Mouse (Mus musculus) midbrain, embryonic 16.5 days (tissue): ENCODE measurements at regions not wholly inside any gene's neighbourhood (a gene's known extent, or its start where the extent isn't known, plus 50 kb on each side); places are given as distances from the start of the nearest gene placed in this dataset.

Experiments
- ATAC-seq: fragments of 200-750 bp; cut with Nextera tagmentation; 2 replicates; pipeline ENCODE4 v1.8.0; 2017; ENCODE audit warnings: moderate TSS enrichment
- H3K27ac ChIP-seq: fragments of 300-500 bp; sonication (generic); 2 replicates; pipeline ENCODE4 v1.5.1; 2014; ENCODE audit warnings: mild to moderate bottlenecking, low read length, mixed read lengths
- H3K27me3 ChIP-seq: fragments of 300-500 bp; sonication (generic); 2 replicates; pipeline ENCODE4 v1.6.1; 2014; ENCODE audit warnings: low read depth, low read length, mixed read lengths; ENCODE audit not compliant: control insufficient read depth, insufficient read depth
- H3K36me3 ChIP-seq: fragments of 300-500 bp; sonication (generic); 2 replicates; pipeline ENCODE4 v1.6.1; 2014; ENCODE audit warnings: mild to moderate bottlenecking, low read length, moderate library complexity, mixed read lengths; ENCODE audit not compliant: control insufficient read depth, insufficient read depth
- H3K4me1 ChIP-seq: fragments of 300-500 bp; sonication (generic); 2 replicates; pipeline ENCODE4 v1.6.1; 2014; ENCODE audit warnings: mild to moderate bottlenecking, low read length, mixed read lengths; ENCODE audit not compliant: control insufficient read depth, insufficient read depth
- H3K4me2 ChIP-seq: fragments of 300-500 bp; sonication (generic); 2 replicates; pipeline ENCODE4 v1.6.1; 2014; ENCODE audit warnings: mild to moderate bottlenecking, low read length, mixed read lengths
- H3K4me3 ChIP-seq: fragments of 300-500 bp; sonication (generic); 2 replicates; pipeline ENCODE4 v1.5.1; 2014; ENCODE audit warnings: low read depth, mild to moderate bottlenecking, low read length, moderate library complexity, mixed read lengths
- H3K9ac ChIP-seq: fragments of 300-500 bp; sonication (generic); 2 replicates; pipeline ENCODE4 v1.6.1; 2014; ENCODE audit warnings: low read depth, low read length, mixed read lengths
- H3K9me3 ChIP-seq: fragments of 300-500 bp; sonication (generic); replicated peaks from 2 replicates; pipeline ENCODE4 v1.6.1; 2014; ENCODE audit warnings: mild to moderate bottlenecking, low read length, mixed read lengths; ENCODE audit not compliant: control insufficient read depth, poor library complexity, severe bottlenecking
- WGBS: fragments of 180-500 bp; shearing (Covaris S2); extraction: QIAGEN DNeasy Blood & Tissue Kit; methylation state at CpG from one replicate; pipeline ENCODE4 v1.1.7; 2014; 5-methylcytosine and 5-hydroxymethylcytosine counted together

DNA sequence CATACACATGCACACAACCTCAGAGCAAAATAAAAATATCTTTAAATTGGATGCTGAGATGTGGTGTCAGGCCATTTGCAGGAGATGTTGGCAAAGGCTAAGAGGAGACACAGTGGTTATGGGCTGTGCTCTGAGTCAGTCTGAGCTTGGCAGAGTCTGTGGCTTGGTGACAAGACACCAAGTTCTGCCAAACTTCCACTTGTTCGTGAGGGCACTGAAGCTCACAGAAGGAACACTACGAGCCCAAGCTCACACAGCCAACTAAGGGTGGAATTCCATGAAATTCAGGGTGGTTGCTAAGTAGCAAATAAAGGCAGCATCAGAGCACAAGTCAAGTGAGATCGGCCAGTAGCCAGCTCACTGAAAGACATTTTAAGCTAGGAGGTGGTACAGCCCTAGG is 396.8 kb downstream of the Insc start:
- H3K4me1 ChIP-seq, result no peaks in the 10 kb centered on the region
- H3K4me2 ChIP-seq, result no peak overlapping the region
- no peaks in the 10 kb centered on the region for H3K9me3 ChIP-seq
- no peak overlapping the region for H3K9ac ChIP-seq
- no peak for ATAC-seq
- H3K27me3 ChIP-seq, result no peaks in the 10 kb centered on the region
- 36% methylated on average over 3 of the region's 3 CpGs for WGBS
- no peak overlapping the region for H3K4me3 ChIP-seq
- H3K36me3 ChIP-seq, result no peaks in the 10 kb centered on the region
- no peak overlapping the region for H3K27ac ChIP-seq

DNA sequence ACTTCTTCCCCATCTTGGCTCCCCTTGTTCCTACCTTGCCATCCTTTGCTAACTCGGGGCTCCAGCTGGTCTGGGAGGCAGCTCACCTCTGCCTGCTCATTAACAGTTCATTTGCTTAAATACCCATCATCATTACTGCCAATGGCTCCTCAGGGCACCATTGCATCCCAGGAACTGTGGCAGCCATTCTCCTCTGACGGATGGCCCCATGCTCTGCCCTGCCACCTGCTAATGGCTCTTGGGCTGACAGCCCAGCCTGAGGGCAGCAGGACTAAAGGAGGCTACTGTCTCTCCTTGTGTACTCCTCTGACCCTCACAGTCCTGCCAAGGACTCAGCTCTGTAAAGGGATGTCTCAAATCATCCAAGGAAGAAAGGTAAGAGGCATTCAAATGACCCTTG is 398.7 kb downstream of the Insc start:
- WGBS, result 79% methylated on average over 2 of the region's 2 CpGs
- Histone ChIP-seq H3K9ac (no peak overlapping the region), H3K36me3 (no peaks in the 10 kb centered on the region), H3K4me2 (no peak overlapping the region), H3K4me1 (no peaks in the 10 kb centered on the region), H3K9me3 (no peaks in the 10 kb centered on the region), H3K27me3 (no peaks in the 10 kb centered on the region), H3K27ac (no peak overlapping the region), H3K4me3 (no peak overlapping the region)
- no peak for ATAC-seq

DNA sequence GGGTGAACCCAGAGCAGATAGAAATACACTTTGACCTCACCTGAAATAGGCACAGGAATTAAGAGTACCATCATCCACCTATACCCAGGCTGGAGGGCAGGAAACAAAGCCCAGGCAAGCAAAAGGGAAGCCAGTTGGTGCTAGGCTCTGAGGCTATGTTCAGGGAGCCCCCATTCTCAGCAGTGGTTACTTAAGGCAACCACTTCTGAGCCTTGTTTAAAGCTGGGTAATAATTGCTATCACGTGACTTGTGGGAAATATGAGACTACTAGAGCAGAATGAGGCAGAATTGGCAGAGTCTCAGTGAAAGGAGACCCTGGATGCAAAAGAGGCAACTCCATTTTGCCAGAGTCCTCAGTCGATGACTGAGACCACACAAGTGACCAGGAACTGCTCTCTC is 401.5 kb downstream of the Insc start:
- no peaks in the 10 kb centered on the region for H3K36me3 ChIP-seq
- H3K27ac ChIP-seq, result no peak overlapping the region
- H3K9ac ChIP-seq, result no peak overlapping the region
- no peaks in the 10 kb centered on the region for H3K4me1 ChIP-seq
- no peak for ATAC-seq
- no peaks in the 10 kb centered on the region for H3K9me3 ChIP-seq
- no peaks in the 10 kb centered on the region for H3K27me3 ChIP-seq
- H3K4me3 ChIP-seq, result no peak overlapping the region
- H3K4me2 ChIP-seq, result no peak overlapping the region
- WGBS, result 78% methylated on average over 2 of the region's 2 CpGs

DNA sequence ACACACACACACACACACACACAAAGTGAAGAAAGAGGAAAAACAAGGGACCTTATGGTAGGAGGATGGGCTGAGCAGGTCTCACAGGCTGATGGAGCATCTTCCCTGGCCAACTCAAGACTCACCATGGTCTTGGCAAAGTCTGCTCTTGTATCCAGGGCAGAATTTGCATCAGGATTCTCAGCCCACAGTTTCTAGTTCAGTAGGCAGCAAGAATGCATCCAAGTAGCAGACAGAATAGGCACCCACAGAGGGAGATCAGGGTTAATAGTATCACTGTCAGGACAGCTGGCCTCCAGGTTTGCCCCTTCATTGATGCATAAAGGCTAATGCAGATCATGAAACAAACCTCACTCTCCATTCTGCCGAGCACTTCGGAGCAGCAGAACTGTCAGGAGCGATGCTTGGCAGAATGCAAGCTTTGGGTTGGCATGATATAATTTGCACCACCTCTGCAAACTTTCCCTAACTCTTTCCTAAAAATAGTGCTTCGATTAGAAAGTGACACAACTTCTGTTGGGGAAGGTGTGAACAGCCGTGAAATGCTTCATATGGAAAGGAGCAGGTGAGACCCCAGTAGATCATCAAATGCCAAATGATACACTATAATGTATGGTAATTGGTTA is 404.0 kb downstream of the Insc start:
- ATAC-seq, result no peak

DNA sequence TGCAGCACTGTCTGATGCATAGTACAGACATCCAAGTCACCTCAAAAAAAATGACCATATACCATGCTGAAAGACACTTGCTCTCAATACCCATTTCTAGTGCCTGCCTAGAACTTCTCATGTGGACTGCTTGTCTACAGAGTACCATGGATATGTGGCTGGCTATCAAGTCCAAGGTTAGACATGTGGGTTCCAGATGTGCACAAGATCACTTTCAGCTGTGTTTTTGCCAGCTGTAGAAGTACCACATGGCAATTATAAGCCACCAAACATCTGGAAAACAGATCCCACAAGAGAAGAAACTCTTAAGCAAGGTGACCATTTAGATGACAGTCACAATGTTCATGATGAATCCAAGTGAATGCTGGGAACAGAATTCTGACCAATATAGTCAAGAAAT is 409.8 kb downstream of the Insc start:
- no peak overlapping the region for H3K4me2 ChIP-seq
- no peaks in the 10 kb centered on the region for H3K4me1 ChIP-seq
- H3K9ac ChIP-seq, result no peak overlapping the region
- H3K27me3 ChIP-seq, result no peaks in the 10 kb centered on the region
- no peak overlapping the region for H3K27ac ChIP-seq
- H3K4me3 ChIP-seq, result no peak overlapping the region
- H3K36me3 ChIP-seq, result no peaks in the 10 kb centered on the region
- no peaks in the 10 kb centered on the region for H3K9me3 ChIP-seq
- no peak for ATAC-seq

More for the DNA sequence above, 404.0 kb downstream of the Insc start:
- Histone ChIP-seq H3K9me3 (no peaks in the 10 kb centered on the region), H3K36me3 (no peaks in the 10 kb centered on the region), H3K4me1 (no peaks in the 10 kb centered on the region), H3K9ac (no peak overlapping the region), H3K4me3 (no peak overlapping the region), H3K4me2 (no peak overlapping the region), H3K27me3 (no peaks in the 10 kb centered on the region), H3K27ac (no peak overlapping the region)
- 68% methylated on average over 5 of the region's 5 CpGs for WGBS

DNA sequence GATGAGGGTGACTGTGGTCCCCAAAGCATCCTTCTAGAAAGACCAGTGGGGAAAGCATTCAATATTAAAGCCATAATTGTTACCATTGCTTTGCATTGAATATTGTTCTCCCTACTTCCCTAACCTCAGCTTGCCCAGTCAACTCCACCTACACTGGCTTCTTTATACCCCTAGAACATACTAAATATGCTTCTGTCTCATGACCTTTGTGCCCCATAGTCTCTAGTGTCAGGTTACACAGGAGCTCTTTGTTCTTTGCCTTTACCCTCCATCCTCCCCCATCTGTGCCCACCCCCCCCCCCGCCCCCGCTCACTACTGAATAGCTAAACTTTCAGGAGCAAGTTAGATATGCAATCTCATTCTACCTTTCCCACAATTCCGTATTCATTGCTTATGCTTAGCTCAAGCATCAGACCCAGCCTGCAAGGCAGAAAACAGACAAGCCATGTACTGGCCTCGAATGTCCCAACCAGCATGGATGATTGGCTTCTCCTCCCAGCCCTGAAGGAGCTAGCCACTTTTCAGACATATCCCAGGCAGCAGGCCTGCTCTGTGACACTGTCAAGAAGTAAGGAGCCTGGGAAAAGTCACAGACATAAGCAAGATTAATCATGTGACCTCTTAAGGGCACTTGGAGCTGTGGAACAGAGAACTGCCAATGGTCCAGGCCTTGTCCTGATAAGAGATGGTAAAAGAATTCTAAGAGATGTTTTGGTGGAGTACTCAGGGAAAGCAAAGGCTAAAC is 410.4 kb downstream of the Insc start:
- Histone ChIP-seq H3K9me3 (no peaks in the 10 kb centered on the region), H3K4me3 (no peak overlapping the region), H3K4me1 (no peaks in the 10 kb centered on the region), H3K36me3 (no peaks in the 10 kb centered on the region), H3K9ac (no peak overlapping the region), H3K27me3 (no peaks in the 10 kb centered on the region), H3K27ac (no peak overlapping the region), H3K4me2 (no peak overlapping the region)
- ATAC-seq, result no peak
- 69% methylated on average over 4 of the region's 4 CpGs for WGBS

DNA sequence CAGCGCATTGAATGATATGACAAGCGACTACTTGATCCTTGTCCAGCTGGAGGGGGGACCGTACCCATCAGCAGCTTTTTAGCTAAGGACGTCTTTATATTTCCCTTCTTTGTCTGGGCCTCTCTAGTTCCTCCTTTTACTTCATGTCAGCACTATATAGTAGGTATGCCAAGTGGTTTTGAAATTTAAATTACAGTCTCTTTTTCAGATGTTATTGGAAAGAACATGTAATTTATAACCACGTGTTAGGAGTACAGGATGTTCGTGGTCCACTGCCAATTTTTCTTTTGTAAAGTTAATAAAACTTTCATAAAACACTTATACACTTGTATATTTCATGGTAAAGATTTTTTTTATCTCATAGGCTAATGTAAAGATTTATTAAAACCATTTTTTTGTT is 426.5 kb downstream of the Insc start:
- Histone ChIP-seq H3K27ac (no peak overlapping the region), H3K9ac (no peak overlapping the region), H3K4me2 (no peak overlapping the region), H3K36me3 (no peaks in the 10 kb centered on the region), H3K9me3 (0 out of 2 replicates have a peak, but pooled peaks cover 2% of the 10 kb centered on the region), H3K27me3 (no peaks in the 10 kb centered on the region), H3K4me1 (no peaks in the 10 kb centered on the region), H3K4me3 (no peak overlapping the region)
- no peak for ATAC-seq
- 60% methylated on average over 6 of the region's 6 CpGs for WGBS

DNA sequence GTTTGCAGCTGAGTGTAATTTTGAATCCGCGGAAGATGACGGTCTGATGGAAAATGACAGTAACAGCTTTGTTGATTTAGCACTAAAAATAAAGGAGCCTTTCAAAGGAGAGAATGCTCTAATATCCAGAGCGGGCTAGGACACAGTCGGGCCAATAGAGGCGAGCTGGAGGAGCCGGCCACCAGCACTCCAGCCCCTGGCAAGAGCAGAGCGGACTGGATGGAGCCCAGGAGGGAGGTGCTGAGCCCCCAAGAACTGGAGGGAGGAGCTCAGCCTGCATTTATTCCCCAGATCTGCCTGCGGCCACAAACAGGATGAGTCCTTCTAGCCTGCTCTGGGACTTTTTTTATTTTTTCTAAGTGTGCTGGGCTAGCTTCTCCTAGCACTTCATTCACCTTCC is 426.9 kb downstream of the Insc start:
- no peak overlapping the region for H3K4me2 ChIP-seq
- H3K4me1 ChIP-seq, result no peaks in the 10 kb centered on the region
- no peaks in the 10 kb centered on the region for H3K36me3 ChIP-seq
- H3K27me3 ChIP-seq, result no peaks in the 10 kb centered on the region
- ATAC-seq, result no peak
- WGBS, result 47% methylated on average over 9 of the region's 9 CpGs
- no peak overlapping the region for H3K9ac ChIP-seq
- H3K27ac ChIP-seq, result no peak overlapping the region
- 0 out of 2 replicates have a peak, but pooled peaks cover 2% of the 10 kb centered on the region for H3K9me3 ChIP-seq
- H3K4me3 ChIP-seq, result no peak overlapping the region

DNA sequence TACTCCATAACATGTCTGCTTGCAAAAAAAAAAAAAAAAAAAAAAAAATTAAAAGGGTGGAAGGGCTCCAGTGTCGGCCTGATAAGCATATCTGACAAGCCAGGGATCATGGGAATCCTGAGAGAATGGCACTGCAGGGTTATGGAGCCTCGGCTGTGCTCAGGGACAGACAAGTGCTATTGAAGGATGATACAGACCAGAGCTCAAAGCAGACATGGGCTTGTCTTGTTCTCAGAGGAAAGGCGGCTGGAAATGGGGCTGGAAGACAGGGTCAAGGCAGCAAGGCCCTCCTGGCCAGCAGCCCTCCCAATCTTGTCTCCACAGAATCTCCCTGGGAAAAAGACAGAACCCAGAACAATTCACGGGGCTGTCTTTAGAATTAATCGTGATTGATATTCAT is 449.0 kb downstream of the Insc start:
- H3K27ac ChIP-seq, result no peak overlapping the region
- no peak for ATAC-seq
- WGBS, result 53% methylated on average over 5 of the region's 5 CpGs

More for the DNA sequence above, 449.0 kb downstream of the Insc start:
- no peaks in the 10 kb centered on the region; the same call in 1 of the 2 replicates for H3K27me3 ChIP-seq
- H3K4me2 ChIP-seq, result no peak overlapping the region
- no peaks in the 10 kb centered on the region for H3K36me3 ChIP-seq
- H3K4me1 ChIP-seq, result peaks cover 6% of the 10 kb centered on the region; the same call in 1 of the 2 replicates
- no peaks in the 10 kb centered on the region for H3K9me3 ChIP-seq
- H3K9ac ChIP-seq, result no peak overlapping the region
- no peak overlapping the region for H3K4me3 ChIP-seq
